Mouse (Mus musculus): ENCODE measurements at regions not wholly inside any gene's neighbourhood (a gene's known extent, or its start where the extent isn't known, plus 50 kb on each side); places are given as distances from the start of the nearest gene placed in this dataset.
"Not testable (repeated sequence)": the region's sequence is repeated elsewhere in the genome, so short reads cannot be mapped to it uniquely, and the experiment has no call there.

DNA sequence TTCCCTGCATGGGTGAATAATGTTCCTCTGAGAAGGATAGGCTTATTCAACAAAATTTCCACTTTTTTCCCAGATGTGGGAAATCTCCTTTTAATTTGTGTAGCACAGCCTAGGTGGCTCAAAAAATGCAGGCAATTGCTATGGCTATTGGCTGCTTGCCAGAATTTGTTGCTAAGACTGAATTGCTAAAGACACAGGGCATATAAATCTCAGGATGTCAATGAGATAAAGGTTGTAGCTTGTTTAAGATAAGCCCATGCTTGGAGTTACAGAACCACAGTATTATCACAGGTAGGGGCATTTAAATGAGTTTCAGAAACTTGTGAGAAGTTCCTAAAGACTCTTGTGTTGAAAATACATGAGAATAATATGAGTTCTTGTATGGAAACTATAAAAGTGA is 1203.0 kb upstream of the Tacstd2 start:
- no peak for DNase-seq (ENCODE audit: low read depth, low spot score)
- Histone ChIP-seq H3K36me3 (ENCODE audit: control insufficient read depth, insufficient read depth, low read length, poor library complexity, severe bottlenecking) (no peaks in the 10 kb centered on the region), H3K27me3 (ENCODE audit: control insufficient read depth, insufficient read depth, low read length, poor library complexity, severe bottlenecking) (no peaks in the 10 kb centered on the region)

DNA sequence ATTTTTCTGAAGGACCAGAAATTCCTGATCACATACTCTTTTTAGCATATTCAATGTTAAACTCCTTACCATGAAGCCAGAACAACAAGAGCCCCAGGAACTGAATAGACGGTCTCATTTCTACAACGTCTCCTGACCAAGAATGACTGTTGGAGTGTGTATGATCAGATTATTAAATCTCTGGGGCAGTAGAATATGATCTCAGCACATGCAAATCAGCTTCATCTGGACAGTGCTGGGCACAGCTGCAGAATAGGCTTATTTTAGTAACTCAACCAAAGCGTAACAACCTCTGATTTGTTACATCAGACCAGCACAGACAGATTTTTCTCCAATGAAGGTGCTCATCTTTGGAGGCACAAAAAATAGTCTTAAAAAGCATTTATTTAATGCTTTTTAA is 1201.1 kb upstream of the Tacstd2 start:
- DNase-seq (ENCODE audit: low read depth, low spot score), result peak; percentile 52
- Histone ChIP-seq H3K27me3 (ENCODE audit: control insufficient read depth, insufficient read depth, low read length, poor library complexity, severe bottlenecking) (no peaks in the 10 kb centered on the region), H3K36me3 (ENCODE audit: control insufficient read depth, insufficient read depth, low read length, poor library complexity, severe bottlenecking) (no peaks in the 10 kb centered on the region)

DNA sequence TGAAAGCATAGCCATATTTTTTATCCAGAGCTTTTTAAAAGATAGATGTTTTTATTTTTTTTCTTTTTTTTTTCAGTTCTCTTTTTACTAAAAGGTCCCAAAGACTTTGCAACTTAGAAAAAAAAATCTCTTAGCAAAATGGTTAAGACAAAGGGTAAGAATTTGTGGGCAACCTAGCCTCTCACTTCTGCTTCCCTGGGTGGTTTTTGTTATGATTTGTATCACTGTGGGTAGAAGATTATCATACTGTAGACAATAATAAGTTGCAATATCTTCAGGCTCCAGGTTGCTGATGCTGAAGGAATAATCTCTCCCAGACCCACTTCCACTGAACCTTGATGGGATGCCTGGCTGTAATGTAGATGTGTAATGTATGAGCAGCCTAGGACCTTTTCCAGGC is 1200.5 kb upstream of the Tacstd2 start:
- DNase-seq (ENCODE audit: low read depth, low spot score), result peak; percentile 66
- Histone ChIP-seq H3K27me3 (ENCODE audit: control insufficient read depth, insufficient read depth, low read length, poor library complexity, severe bottlenecking) (no peaks in the 10 kb centered on the region), H3K36me3 (ENCODE audit: control insufficient read depth, insufficient read depth, low read length, poor library complexity, severe bottlenecking) (no peaks in the 10 kb centered on the region)

DNA sequence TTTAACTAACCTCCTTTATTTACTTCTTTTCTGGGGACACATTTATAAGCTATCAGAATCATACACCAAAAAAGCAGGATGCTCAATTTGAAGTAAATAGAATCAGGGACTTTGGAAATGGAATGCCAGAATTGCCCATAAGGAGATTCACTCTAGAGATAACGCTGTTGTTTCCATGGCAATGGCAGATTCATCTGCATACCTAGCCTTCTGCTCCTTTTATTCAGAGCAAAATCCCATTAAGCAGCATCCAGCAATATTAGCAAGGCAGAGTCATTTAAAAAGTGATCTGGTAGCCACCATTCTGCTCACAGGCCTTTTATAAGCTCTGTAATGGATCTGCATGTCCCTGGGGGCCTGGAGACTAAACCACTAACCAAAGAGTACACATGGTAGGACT is 1175.5 kb upstream of the Tacstd2 start:
- not testable (repeated sequence) for H3K27me3 ChIP-seq (ENCODE audit: control insufficient read depth, insufficient read depth, low read length, poor library complexity, severe bottlenecking); DNase-seq (ENCODE audit: low read depth, low spot score); H3K36me3 ChIP-seq (ENCODE audit: control insufficient read depth, insufficient read depth, low read length, poor library complexity, severe bottlenecking)

DNA sequence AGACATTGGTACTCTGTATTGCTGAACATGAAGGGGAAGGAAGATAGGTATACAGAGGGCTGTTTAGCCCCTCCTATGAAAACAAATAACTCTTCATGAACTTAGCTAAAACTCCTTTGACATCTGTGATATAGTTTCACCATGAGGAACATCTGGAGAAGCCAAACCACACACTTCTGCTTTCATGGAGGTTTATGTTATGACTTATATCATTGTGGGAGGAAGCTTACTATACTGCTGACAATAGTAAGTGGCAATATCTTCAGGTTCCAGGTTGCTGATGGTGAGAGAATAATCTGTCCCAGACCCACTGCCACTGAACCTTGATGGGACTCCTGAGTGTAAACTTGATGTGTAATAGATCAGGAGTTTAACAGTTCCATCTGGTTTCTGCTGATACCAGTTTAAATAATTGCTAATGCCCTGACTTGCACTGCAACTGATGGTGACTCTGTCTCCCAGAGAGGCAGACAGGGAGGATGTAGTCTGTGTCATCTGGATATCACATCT is 1168.8 kb upstream of the Tacstd2 start:
- H3K27me3 ChIP-seq (ENCODE audit: control insufficient read depth, insufficient read depth, low read length, poor library complexity, severe bottlenecking), result not testable (repeated sequence)
- DNase-seq (ENCODE audit: low read depth, low spot score), result peak; percentile 11

DNA sequence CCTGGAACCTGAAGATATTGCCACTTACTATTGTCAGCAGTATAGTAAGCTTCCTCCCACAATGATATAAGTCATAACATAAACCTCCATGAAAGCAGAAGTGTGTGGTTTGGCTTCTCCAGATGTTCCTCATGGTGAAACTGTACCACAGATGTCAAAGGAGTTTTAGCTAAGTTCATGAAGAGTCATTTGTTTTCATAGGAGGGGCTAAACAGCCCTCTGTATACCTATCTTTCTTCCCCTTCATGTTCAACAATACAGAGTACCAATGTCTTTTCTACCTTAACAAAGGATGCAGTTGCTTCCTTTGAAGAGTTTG is 1145.2 kb upstream of the Tacstd2 start:
- not testable (repeated sequence) for H3K27me3 ChIP-seq (ENCODE audit: control insufficient read depth, insufficient read depth, low read length, poor library complexity, severe bottlenecking); H3K36me3 ChIP-seq (ENCODE audit: control insufficient read depth, insufficient read depth, low read length, poor library complexity, severe bottlenecking)
- DNase-seq (ENCODE audit: low read depth, low spot score), result peak; percentile 35

More for the DNA sequence above, 1168.8 kb upstream of the Tacstd2 start:
- not testable (repeated sequence) for H3K36me3 ChIP-seq (ENCODE audit: control insufficient read depth, insufficient read depth, low read length, poor library complexity, severe bottlenecking)

DNA sequence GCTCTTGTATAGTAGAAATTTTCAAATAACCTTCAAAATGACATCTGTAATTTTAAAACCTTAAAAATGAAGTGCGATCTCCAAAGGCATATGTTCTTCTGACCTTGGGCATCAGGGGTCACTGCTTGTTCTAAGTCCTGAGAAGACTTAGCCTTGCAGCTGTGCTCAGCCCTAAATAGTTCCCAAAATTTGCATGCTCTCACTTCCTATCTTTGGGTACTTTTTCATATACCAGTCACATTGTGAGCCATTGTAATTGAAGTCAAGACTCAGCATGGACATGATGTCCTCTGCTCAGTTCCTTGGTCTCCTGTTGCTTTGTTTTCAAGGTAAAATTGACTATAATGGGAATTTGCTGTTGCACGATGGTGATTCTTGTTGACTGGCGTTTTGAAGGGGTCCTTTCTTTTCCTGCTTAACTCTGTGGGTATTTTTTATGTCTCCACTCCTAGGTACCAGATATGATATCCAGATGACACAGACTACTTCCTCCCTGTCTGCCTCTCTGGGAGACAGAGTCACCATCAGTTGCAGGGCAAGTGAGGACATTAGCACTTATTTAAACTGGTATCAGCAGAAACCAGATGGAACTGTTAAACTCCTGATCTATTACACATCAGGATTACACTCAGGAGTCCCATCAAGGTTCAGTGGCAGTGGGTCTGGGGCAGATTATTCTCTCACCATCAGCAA is 1144.6 kb upstream of the Tacstd2 start:
- DNase-seq (ENCODE audit: low read depth, low spot score), result peak; percentile 59
- no peaks in the 10 kb centered on the region for H3K36me3 ChIP-seq (ENCODE audit: control insufficient read depth, insufficient read depth, low read length, poor library complexity, severe bottlenecking)
- no peaks in the 10 kb centered on the region for H3K27me3 ChIP-seq (ENCODE audit: control insufficient read depth, insufficient read depth, low read length, poor library complexity, severe bottlenecking)

DNA sequence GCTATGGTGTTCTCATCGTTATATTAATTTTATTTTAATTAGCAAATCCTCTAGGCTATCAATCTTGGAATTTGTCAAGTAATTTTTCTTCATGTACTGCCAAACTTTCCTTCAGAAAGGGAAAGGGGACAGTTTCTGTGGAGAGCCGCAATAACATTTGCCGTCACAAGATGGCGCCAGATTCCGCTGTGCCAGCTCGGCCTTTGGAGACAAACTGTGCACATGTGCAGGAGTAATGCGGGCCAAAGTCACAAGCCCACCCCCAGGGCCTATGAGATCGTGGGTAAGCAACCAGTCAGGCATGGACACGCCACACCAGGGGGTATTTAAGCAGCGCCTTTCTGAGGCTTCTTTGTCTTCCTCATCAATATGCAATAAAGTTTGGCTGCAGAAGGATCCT is 1132.8 kb upstream of the Tacstd2 start:
- not testable (repeated sequence) for H3K36me3 ChIP-seq (ENCODE audit: control insufficient read depth, insufficient read depth, low read length, poor library complexity, severe bottlenecking)
- peak; percentile 69 for DNase-seq (ENCODE audit: low read depth, low spot score)

DNA sequence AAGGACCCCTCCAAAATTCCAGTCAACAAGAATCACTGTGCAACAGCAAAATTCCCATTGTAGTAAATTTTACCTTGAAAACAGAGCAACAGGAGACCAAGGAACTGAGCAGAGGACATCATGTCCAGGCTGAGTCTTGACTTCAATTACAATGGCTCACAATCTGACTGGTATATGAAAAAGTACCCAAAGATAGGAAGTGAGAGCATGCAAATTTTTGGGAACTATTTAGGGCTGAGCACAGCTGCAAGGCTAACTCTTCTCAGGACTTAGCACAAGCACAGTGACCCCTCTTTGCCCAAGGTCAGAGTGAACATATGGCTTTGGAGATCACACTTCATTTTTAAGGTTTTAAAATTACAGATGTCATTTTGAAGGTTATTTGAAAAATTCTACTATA is 1096.7 kb upstream of the Tacstd2 start:
- H3K36me3 ChIP-seq (ENCODE audit: control insufficient read depth, insufficient read depth, low read length, poor library complexity, severe bottlenecking); H3K27me3 ChIP-seq (ENCODE audit: control insufficient read depth, insufficient read depth, low read length, poor library complexity, severe bottlenecking): not testable (repeated sequence)
- DNase-seq (ENCODE audit: low read depth, low spot score), result peak; percentile 30

More for the DNA sequence above, 1132.8 kb upstream of the Tacstd2 start:
- not testable (repeated sequence) for H3K27me3 ChIP-seq (ENCODE audit: control insufficient read depth, insufficient read depth, low read length, poor library complexity, severe bottlenecking)

DNA sequence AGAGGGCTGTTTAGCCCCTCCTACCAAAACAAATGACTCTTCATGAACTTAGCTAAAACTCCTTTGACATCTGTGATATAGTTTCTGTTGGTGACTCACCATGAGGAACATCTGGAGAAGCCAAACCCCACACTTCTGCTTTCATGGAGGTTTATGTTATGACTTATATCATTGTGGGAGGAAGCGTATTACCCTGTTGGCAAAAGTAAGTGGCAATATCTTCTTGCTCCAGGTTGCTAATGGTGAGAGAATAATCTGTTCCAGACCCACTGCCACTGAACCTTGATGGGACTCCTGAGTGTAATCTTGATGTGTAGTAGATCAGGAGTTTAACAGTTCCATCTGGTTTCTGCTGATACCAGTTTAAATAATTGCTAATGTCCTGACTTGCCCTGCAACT is 1096.2 kb upstream of the Tacstd2 start:
- Histone ChIP-seq H3K27me3 (ENCODE audit: control insufficient read depth, insufficient read depth, low read length, poor library complexity, severe bottlenecking) (no peaks in the 10 kb centered on the region), H3K36me3 (ENCODE audit: control insufficient read depth, insufficient read depth, low read length, poor library complexity, severe bottlenecking) (no peaks in the 10 kb centered on the region)
- DNase-seq (ENCODE audit: low read depth, low spot score), result peak; percentile 46

DNA sequence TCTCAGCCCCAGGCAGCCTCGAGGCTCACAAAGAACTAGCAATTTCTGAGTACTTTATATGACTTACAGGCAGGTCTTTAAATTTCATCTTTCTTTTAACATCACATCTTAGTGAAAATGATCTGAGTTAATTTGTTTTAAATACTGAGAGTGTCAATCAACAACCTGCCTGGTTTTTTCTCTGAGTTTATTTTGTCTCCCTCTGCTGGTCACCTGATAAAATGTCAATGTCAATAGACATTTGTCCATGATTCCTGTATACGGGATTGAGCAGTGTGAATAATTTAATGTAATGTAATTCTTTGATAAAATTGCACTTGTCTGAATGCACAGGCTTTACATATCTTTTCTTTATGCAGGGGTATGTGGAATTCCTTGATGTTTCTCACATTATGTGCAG is 1070.4 kb upstream of the Tacstd2 start:
- DNase-seq (ENCODE audit: low read depth, low spot score), result peak; percentile 31
- no peaks in the 10 kb centered on the region for H3K27me3 ChIP-seq (ENCODE audit: control insufficient read depth, insufficient read depth, low read length, poor library complexity, severe bottlenecking)
- H3K36me3 ChIP-seq (ENCODE audit: control insufficient read depth, insufficient read depth, low read length, poor library complexity, severe bottlenecking), result no peaks in the 10 kb centered on the region
